Mouse (Mus musculus): Measurements from ENCODE around the gene Cacng6. TPM values are rescaled to one million over a fixed set of nuclear protein-coding genes. Genes with fewer than 3 reads are reported as not detected.

The Cacng6 gene
- polyA plus RNA-seq, 1 experiment from 2014 or later, result 3.0 TPM

DNA sequence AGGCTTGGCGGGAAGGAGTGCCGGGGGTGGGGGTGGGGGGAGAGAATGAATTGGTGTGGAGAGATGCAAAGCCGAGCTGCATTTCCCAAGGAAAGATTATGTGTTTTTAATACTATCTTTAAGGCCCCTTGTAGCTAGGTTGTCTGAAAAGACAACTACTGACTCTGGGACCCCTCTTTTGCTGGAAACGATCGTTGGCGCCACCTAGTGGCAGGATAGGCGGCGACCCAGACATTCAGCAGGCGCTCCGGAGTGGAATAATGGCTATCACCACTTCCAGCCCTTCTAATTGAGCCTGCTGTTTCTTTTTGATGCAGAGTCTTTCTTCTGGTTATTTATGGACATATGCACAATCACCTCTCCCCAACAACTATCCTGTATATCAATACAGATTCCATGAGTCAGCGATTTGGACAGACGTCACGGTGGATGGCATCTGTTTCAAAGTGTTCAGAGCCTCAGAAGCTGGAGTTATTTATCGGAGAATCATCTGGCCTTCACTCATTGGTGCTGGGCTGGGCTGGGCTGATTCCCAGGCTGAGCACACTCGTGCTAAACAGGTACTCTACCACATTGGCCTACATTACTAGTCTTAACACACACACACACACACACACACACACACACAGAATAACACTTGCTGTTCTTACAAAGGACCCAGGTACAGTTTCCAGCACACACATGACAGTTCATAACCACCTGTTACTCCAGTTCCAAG, 24.9 kb downstream of the Cacng6 start:
- no peak overlapping the region for H3K4me2 ChIP-seq (ENCODE audit: low read depth, low read length)
- ATAC-seq (ENCODE audit: insufficient read depth, low FRiP score), result no peak; the same call in 1 of the 2 replicates
- no peaks in the 10 kb centered on the region for H3K9me3 ChIP-seq (replicated peaks; ENCODE audit: control insufficient read depth, low read length)
- WGBS, result 21% methylated on average over 15 of the region's 15 CpGs
- no peak overlapping the region for H3K9ac ChIP-seq (ENCODE audit: low read length)
- H3K27me3 ChIP-seq (ENCODE audit: control insufficient read depth, insufficient read depth, low read length), result no peaks in the 10 kb centered on the region
- no peak overlapping the region for H3K4me3 ChIP-seq (replicated peaks; ENCODE audit: low read length)
- H3K27ac ChIP-seq (ENCODE audit: low read length), result no peak overlapping the region
- no peaks in the 10 kb centered on the region for H3K4me1 ChIP-seq (ENCODE audit: control insufficient read depth, insufficient read depth, low read length)
- no peaks in the 10 kb centered on the region for H3K36me3 ChIP-seq (ENCODE audit: control insufficient read depth, insufficient read depth, low read length)

- Histone ChIP-seq H3K27me3 (ENCODE audit: control insufficient read depth, insufficient read depth, low read length) (no peaks in the 10 kb centered on the region), H3K4me1 (ENCODE audit: control insufficient read depth, insufficient read depth, low read length) (no peaks in the 10 kb centered on the region), H3K4me2 (ENCODE audit: low read depth, low read length) (no peak overlapping the region), H3K4me3 (replicated peaks; ENCODE audit: low read length) (no peak overlapping the region), H3K9ac (ENCODE audit: low read length) (no peak overlapping the region), H3K27ac (ENCODE audit: low read length) (no peak overlapping the region), H3K36me3 (ENCODE audit: control insufficient read depth, insufficient read depth, low read length) (no peaks in the 10 kb centered on the region), H3K9me3 (replicated peaks; ENCODE audit: control insufficient read depth, low read length) (no peaks in the 10 kb centered on the region)
- 60% methylated on average over 5 of the region's 5 CpGs for WGBS
- no peak for ATAC-seq (ENCODE audit: insufficient read depth, low FRiP score)
These were observed 26.7 kb downstream of the Cacng6 start for GRCm38 (mm10) chr7:3450671-3451070.

- Histone ChIP-seq H3K27ac (ENCODE audit: low read length) (no peak overlapping the region), H3K4me3 (replicated peaks; ENCODE audit: low read length) (no peak overlapping the region), H3K36me3 (ENCODE audit: control insufficient read depth, insufficient read depth, low read length) (no peaks in the 10 kb centered on the region), H3K4me2 (ENCODE audit: low read depth, low read length) (no peak overlapping the region), H3K27me3 (ENCODE audit: control insufficient read depth, insufficient read depth, low read length) (no peaks in the 10 kb centered on the region), H3K9ac (ENCODE audit: low read length) (no peak overlapping the region), H3K9me3 (replicated peaks; ENCODE audit: control insufficient read depth, low read length) (no peaks in the 10 kb centered on the region), H3K4me1 (ENCODE audit: control insufficient read depth, insufficient read depth, low read length) (no peaks in the 10 kb centered on the region)
- WGBS, result 23% methylated on average over 6 of the region's 6 CpGs
- no peak for ATAC-seq (ENCODE audit: insufficient read depth, low FRiP score)
These were observed 27.2 kb downstream of the Cacng6 start for GRCm38 (mm10) chr7:3451161-3451560.

DNA sequence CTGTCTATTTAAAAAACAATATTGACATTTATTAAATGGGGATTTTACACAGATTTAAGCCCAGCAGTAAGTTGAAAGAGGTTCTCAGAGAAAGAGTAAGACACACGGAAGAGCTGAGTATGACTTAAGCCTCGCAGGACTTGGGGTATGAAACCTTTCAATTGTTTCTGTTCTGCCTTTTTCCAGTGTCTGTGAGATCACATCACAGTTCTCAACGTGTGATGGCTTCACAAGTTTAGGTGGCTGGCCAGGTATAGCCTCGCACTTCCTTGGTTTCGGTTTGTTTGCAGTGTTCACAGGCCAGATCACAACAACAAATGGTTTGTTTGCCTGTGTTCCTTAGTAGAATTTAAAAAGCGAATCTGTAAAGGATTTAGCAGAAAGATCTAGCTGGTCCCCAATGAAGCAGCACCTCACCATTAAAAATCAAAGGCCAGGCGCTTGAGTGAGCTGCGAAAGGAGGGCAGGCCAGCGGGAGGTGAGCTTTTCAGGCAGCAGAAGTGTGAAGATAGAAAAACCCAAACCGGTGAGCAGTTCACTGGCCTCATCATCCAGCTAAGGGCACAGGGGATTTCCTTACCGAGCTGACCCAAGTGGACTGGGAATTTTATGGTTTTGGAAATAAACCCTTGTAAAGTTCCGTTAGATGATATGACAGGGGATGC, 29.0 kb downstream of the Cacng6 start:
- no peaks in the 10 kb centered on the region for H3K27me3 ChIP-seq (ENCODE audit: control insufficient read depth, insufficient read depth, low read length)
- 50% methylated on average over 12 of the region's 12 CpGs for WGBS
- H3K36me3 ChIP-seq (ENCODE audit: control insufficient read depth, insufficient read depth, low read length), result no peaks in the 10 kb centered on the region
- H3K4me3 ChIP-seq (replicated peaks; ENCODE audit: low read length), result no peak overlapping the region
- H3K27ac ChIP-seq (ENCODE audit: low read length), result no peak overlapping the region
- no peak for ATAC-seq (ENCODE audit: insufficient read depth, low FRiP score)
- H3K4me1 ChIP-seq (ENCODE audit: control insufficient read depth, insufficient read depth, low read length), result no peaks in the 10 kb centered on the region
- H3K4me2 ChIP-seq (ENCODE audit: low read depth, low read length), result no peak overlapping the region
- no peaks in the 10 kb centered on the region for H3K9me3 ChIP-seq (replicated peaks; ENCODE audit: control insufficient read depth, low read length)
- H3K9ac ChIP-seq (ENCODE audit: low read length), result no peak overlapping the region

GRCm38 (mm10) chr7:3453486-3454183, 29.6 kb downstream of the Cacng6 start:
- no peaks in the 10 kb centered on the region for H3K9me3 ChIP-seq (replicated peaks; ENCODE audit: control insufficient read depth, low read length)
- H3K4me2 ChIP-seq (ENCODE audit: low read depth, low read length), result no peak overlapping the region
- 46% methylated on average over 11 of the region's 11 CpGs for WGBS
- H3K4me3 ChIP-seq (replicated peaks; ENCODE audit: low read length), result no peak overlapping the region
- no peak overlapping the region for H3K27ac ChIP-seq (ENCODE audit: low read length)
- H3K4me1 ChIP-seq (ENCODE audit: control insufficient read depth, insufficient read depth, low read length), result no peaks in the 10 kb centered on the region
- H3K9ac ChIP-seq (ENCODE audit: low read length), result no peak overlapping the region
- no peaks in the 10 kb centered on the region for H3K27me3 ChIP-seq (ENCODE audit: control insufficient read depth, insufficient read depth, low read length)
- no peaks in the 10 kb centered on the region for H3K36me3 ChIP-seq (ENCODE audit: control insufficient read depth, insufficient read depth, low read length)
- no peak for ATAC-seq (ENCODE audit: insufficient read depth, low FRiP score)

GRCm38 (mm10) chr7:3457111-3457840, 33.3 kb downstream of the Cacng6 start:
- WGBS, result 92% methylated on average over 10 of the region's 10 CpGs
- no peak overlapping the region for H3K4me3 ChIP-seq (replicated peaks; ENCODE audit: low read length)
- no peaks in the 10 kb centered on the region for H3K4me1 ChIP-seq (ENCODE audit: control insufficient read depth, insufficient read depth, low read length)
- H3K36me3 ChIP-seq (ENCODE audit: control insufficient read depth, insufficient read depth, low read length), result no peaks in the 10 kb centered on the region
- no peaks in the 10 kb centered on the region for H3K9me3 ChIP-seq (replicated peaks; ENCODE audit: control insufficient read depth, low read length)
- H3K4me2 ChIP-seq (ENCODE audit: low read depth, low read length), result no peak overlapping the region
- ATAC-seq (ENCODE audit: insufficient read depth, low FRiP score), result no peak
- no peak overlapping the region for H3K9ac ChIP-seq (ENCODE audit: low read length)
- H3K27ac ChIP-seq (ENCODE audit: low read length), result no peak overlapping the region
- no peaks in the 10 kb centered on the region for H3K27me3 ChIP-seq (ENCODE audit: control insufficient read depth, insufficient read depth, low read length)

- H3K9ac ChIP-seq (ENCODE audit: low read length), result no peak overlapping the region
- no peak overlapping the region for H3K4me3 ChIP-seq (replicated peaks; ENCODE audit: low read length)
- H3K27me3 ChIP-seq (ENCODE audit: control insufficient read depth, insufficient read depth, low read length), result no peaks in the 10 kb centered on the region
- no peaks in the 10 kb centered on the region for H3K36me3 ChIP-seq (ENCODE audit: control insufficient read depth, insufficient read depth, low read length)
- no peak overlapping the region for H3K27ac ChIP-seq (ENCODE audit: low read length)
- H3K4me2 ChIP-seq (ENCODE audit: low read depth, low read length), result no peak overlapping the region
- H3K9me3 ChIP-seq (replicated peaks; ENCODE audit: control insufficient read depth, low read length), result no peaks in the 10 kb centered on the region
- ATAC-seq (ENCODE audit: insufficient read depth, low FRiP score), result no peak
- no peaks in the 10 kb centered on the region for H3K4me1 ChIP-seq (ENCODE audit: control insufficient read depth, insufficient read depth, low read length)
- WGBS, result 69% methylated on average over 9 of the region's 9 CpGs
These were observed 33.8 kb downstream of the Cacng6 start for GRCm38 (mm10) chr7:3457841-3458217.

DNA sequence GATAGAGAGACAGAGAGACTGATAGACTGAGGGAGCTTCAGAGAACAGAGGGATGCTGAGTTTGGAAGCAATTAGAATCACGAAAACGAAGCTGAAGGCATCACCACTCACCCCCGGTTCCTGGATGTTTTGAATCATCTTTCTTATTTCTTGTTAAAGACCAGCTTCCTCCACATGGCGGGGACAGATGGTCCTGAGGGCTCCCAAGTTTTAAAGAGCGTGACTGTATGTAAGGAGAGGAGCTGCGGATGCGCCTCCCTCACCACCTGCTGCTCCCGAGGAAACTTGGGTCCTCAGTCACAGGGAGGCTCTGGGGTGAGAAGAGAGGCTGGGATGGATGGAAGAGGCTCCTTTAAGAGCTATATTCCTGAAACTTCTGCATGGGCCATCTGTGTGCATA, 36.3 kb downstream of the Cacng6 start:
- Histone ChIP-seq H3K9me3 (replicated peaks; ENCODE audit: control insufficient read depth, low read length) (no peaks in the 10 kb centered on the region), H3K27me3 (ENCODE audit: control insufficient read depth, insufficient read depth, low read length) (no peaks in the 10 kb centered on the region), H3K27ac (ENCODE audit: low read length) (no peak overlapping the region), H3K9ac (ENCODE audit: low read length) (no peak overlapping the region), H3K4me2 (ENCODE audit: low read depth, low read length) (no peak overlapping the region), H3K36me3 (ENCODE audit: control insufficient read depth, insufficient read depth, low read length) (no peaks in the 10 kb centered on the region), H3K4me3 (replicated peaks; ENCODE audit: low read length) (no peak overlapping the region), H3K4me1 (ENCODE audit: control insufficient read depth, insufficient read depth, low read length) (no peaks in the 10 kb centered on the region)
- ATAC-seq (ENCODE audit: insufficient read depth, low FRiP score), result no peak
- 82% methylated on average over 8 of the region's 8 CpGs for WGBS

GRCm38 (mm10) chr7:3463306-3463705, 39.3 kb downstream of the Cacng6 start:
- H3K9ac ChIP-seq (ENCODE audit: low read length), result no peak overlapping the region
- no peak for ATAC-seq (ENCODE audit: insufficient read depth, low FRiP score)
- no peaks in the 10 kb centered on the region for H3K9me3 ChIP-seq (replicated peaks; ENCODE audit: control insufficient read depth, low read length)
- WGBS, result 75% methylated on average over 4 of the region's 4 CpGs
- no peaks in the 10 kb centered on the region for H3K4me1 ChIP-seq (ENCODE audit: control insufficient read depth, insufficient read depth, low read length)
- no peaks in the 10 kb centered on the region for H3K27me3 ChIP-seq (ENCODE audit: control insufficient read depth, insufficient read depth, low read length)
- no peak overlapping the region for H3K27ac ChIP-seq (ENCODE audit: low read length)
- H3K4me3 ChIP-seq (replicated peaks; ENCODE audit: low read length), result no peak overlapping the region
- H3K36me3 ChIP-seq (ENCODE audit: control insufficient read depth, insufficient read depth, low read length), result no peaks in the 10 kb centered on the region
- no peak overlapping the region for H3K4me2 ChIP-seq (ENCODE audit: low read depth, low read length)
